Mouse (Mus musculus): ENCODE measurements around the gene Gm14685. TPM values are rescaled to one million over a fixed set of nuclear protein-coding genes. Genes with fewer than 3 reads are reported as not detected.
"Not testable (repeated sequence)": the region's sequence is repeated elsewhere in the genome, so short reads cannot be mapped to it uniquely, and the experiment has no call there.

The Gm14685 gene
- not detected for total RNA-seq (2021)
- long read RNA-seq, experiment 1, partial matches to known transcripts, result 0 of 2 reads
- long read RNA-seq, experiment 1, other reads (novel, unspliced or antisense), result 1 of 2 reads
- long read RNA-seq, experiment 2, result 0 reads

- not testable (repeated sequence) for DNase-seq (ENCODE audit: low spot score in 2 of 2)
Observed at GRCm38 (mm10) chrX:73116747-73117146, at the start of gene Gm14685. TSS of gene Gm14685 (plus strand) at chrX:73117047.

DNA sequence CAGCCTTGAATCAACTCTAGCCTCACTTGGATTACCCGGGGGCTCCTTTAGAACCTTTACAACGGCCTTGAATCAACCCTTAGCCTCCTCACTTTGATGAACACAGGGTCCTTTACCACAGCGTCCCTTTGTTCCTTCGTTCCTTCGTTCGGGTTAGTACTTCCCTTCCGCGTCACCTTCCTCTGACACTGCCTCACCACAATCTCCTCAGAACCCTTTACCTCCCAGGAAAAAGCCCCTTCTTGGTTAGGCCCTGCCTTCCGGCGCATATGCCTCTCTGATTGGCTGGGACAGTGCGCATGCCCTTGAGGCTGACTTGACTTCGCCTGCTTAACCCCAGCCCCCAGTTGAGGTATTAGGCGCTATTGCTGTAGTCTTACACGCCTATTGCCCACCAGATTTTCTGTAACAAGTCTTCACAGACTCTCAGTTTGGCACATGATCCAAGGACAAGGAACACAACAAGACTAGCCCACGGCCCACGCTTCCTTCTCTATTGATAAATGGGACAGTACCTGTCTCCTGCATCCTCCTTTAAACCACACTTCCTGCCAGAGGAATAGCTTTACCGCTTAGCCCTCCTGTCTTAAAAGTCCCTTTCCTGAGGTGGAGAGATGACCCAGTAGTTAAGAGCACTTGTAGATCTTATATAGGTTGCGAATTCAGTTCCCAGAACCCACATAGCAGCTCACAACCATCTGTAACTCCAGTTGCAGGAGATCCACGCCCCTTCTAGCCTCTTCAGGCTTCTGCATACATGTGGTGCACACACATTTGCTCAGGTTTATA lies 34.4 kb upstream of the Gm14685 start, which contains the start of gene Xlr4a:
Gene Xlr4a (minus strand): TSS at position 212 of the 789 bp plus-strand sequence.
- DNase-seq (ENCODE audit: low spot score in 2 of 2), result not testable (repeated sequence)

DNA sequence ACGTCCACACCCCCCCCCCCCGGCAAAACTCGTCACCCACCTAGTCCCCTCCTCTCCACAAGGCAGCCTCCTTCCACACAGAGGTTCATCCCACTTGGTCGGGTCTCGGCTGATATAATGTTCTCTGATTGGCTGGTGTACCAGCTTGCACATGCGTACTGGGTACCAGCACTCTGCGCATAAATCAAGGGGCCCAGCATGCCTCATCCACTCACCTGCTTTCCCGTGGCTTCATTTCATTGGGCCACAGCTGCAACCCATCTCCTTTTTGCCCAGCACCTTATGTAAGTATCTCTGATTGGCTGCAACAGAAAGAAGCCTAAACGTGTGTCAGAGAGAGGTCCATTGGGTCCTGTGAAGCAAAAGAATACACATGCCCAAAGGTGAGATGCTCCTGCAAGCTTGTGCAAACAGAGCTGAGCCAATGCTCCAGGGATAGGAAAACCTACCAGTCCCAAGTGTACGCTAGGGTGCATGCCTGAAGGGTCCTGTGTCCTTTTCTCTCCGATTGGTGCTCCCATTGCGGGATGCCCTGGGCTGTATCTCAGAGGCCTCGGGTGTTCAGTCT lies 19.8 kb upstream of the Gm14685 start, which contains the start of gene Xlr3a:
Gene Xlr3a (minus strand): TSS at position 155 of the 568 bp plus-strand sequence.
- not testable (repeated sequence) for DNase-seq (ENCODE audit: low spot score in 2 of 2)

GRCm38 (mm10) chrX:73122859-73123829 lies 6.3 kb downstream of the Gm14685 start:
- not testable (repeated sequence) for DNase-seq (ENCODE audit: low spot score in 2 of 2)

DNA sequence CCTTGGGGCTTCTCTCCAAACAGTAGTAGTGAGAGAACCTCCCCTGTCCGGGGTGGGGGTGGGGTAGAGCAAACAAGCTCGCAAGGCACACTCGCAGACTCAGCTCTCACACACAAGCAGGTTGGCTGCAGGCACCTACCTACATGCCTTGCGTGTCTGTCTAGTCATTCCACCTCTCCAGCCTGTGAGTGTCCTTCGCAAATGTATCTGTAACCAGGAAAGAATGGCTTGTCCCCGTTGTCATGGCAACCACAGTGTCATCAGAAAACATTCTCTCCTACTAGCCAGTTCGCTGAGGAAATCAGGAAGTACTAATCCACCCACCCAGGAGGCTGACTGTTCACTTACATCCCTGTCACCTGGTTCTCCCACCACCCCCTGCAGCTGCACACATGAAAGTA lies 26.4 kb downstream of the Gm14685 start:
- not testable (repeated sequence) for DNase-seq (ENCODE audit: low spot score in 2 of 2)

- DNase-seq (ENCODE audit: low spot score in 2 of 2), result not testable (repeated sequence)
Observed at GRCm38 (mm10) chrX:73148496-73148895, 31.6 kb downstream of the Gm14685 start, which contains the start of gene Xlr5b. TSS of gene Xlr5b (plus strand) at chrX:73148796.

DNA sequence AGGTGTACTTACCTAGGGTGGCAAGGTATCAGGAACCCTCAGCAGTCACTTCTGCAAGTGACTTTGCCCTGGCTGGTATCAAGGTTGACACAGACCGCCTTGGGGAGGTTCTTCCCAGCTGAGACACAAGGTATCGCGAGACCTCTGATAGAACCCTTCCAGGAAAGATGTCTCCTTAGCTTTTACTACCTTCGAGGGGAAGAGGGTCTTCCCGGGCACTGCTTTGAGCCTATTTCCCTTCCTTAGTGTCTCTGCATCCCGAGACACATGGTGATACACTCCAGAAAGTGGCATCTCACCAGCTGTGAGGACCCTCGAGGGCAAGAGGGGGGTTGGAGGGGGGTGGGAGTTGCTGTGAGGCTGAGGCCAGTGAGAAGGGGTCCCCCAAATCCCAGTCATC lies 32.5 kb downstream of the Gm14685 start, which contains the start of gene DXBay18:
Gene DXBay18 (minus strand): TSS at position 101 of the 400 bp plus-strand sequence.
- DNase-seq (ENCODE audit: low spot score in 2 of 2), result not testable (repeated sequence)

GRCm38 (mm10) chrX:73176889-73177288 lies 60.0 kb downstream of the Gm14685 start, which contains the start of gene Spin2d:
TSS of gene Spin2d (minus strand) at chrX:73176989.
- DNase-seq (ENCODE audit: low spot score in 2 of 2), result not testable (repeated sequence)

Other genes starting within 250 kb of the Gm14685 start
- 10 to 100 TPM; 44.5 to 45.3 TPM for gene Cetn2, start 198.6 kb upstream of the Gm14685 start, total RNA-seq (2021)
- gene Nsdhl, start 198.5 kb upstream of the Gm14685 start, total RNA-seq (2021), result 10 to 100 TPM; 33.8 to 60.0 TPM
- gene Zfp185, start 129.7 kb upstream of the Gm14685 start, total RNA-seq (2021), result 1 to 10 TPM; 2.5 to 2.9 TPM
- under 1 TPM; 0.16 to 0.17 TPM for gene Pnma5, start 79.9 kb upstream of the Gm14685 start, total RNA-seq (2021)
- gene Pnma3, start 52.3 kb upstream of the Gm14685 start, total RNA-seq (2021), result under 1 TPM; 0.19 to 0.20 TPM
- not detected for gene Xlr4a, start 34.6 kb upstream of the Gm14685 start, total RNA-seq (2021)
- gene Xlr3a, start 20.0 kb upstream of the Gm14685 start, total RNA-seq (2021), result 1 to 10 TPM in 1 of 2 experiments, under 1 TPM in 1; 0.76 to 1.6 TPM
- gene Xlr5b, start 31.7 kb downstream of the Gm14685 start, total RNA-seq (2021), result not detected
- not detected for gene DXBay18, start 32.4 kb downstream of the Gm14685 start, total RNA-seq (2021)
- not detected for gene Spin2d, start 59.9 kb downstream of the Gm14685 start, total RNA-seq (2021)
- gene Xlr3b, start 75.2 kb downstream of the Gm14685 start, total RNA-seq (2021), result 10 to 100 TPM in 1 of 2 experiments, 1 to 10 TPM in 1; 5.5 to 15.4 TPM
- gene Xlr4b, start 97.3 kb downstream of the Gm14685 start, total RNA-seq (2021), result 1 to 10 TPM; 1.3 to 2.0 TPM
- gene F8a, start 111.2 kb downstream of the Gm14685 start, total RNA-seq (2021), result 1 to 10 TPM; 6.7 to 9.8 TPM
- gene Xlr4c, start 126.1 kb downstream of the Gm14685 start, total RNA-seq (2021), result 1 to 10 TPM in 1 of 2 experiments, under 1 TPM in 1; 0.23 to 1.8 TPM
- gene Xlr3c, start 148.3 kb downstream of the Gm14685 start, total RNA-seq (2021), result not detected
- under 1 TPM in 1 of 2 experiments, not detected in 1; 0.53 TPM for gene Xlr5a, start 175.9 kb downstream of the Gm14685 start, total RNA-seq (2021)
- not detected for gene Xlr5c, start 175.9 kb downstream of the Gm14685 start, total RNA-seq (2021)
- not detected for gene Gm45015, start 219.8 kb downstream of the Gm14685 start, total RNA-seq (2021)
- 10 to 100 TPM; 16.0 to 17.7 TPM for gene Zfp275, start 225.6 kb downstream of the Gm14685 start, total RNA-seq (2021)